Mouse (Mus musculus) stomach, embryonic 16.5 days (tissue): Measurements from ENCODE around the gene Clec1b. TPM values are rescaled to one million over a fixed set of nuclear protein-coding genes. Genes with fewer than 3 reads are reported as not detected.

ENCODE experiments used
- ATAC-seq: fragments of 200-750 bp; cut with Nextera tagmentation; 2 replicates; pipeline ENCODE4 v1.8.0; 2017; ENCODE audit warnings: moderate number of reproducible peaks, moderate TSS enrichment; ENCODE audit not compliant: insufficient read depth, low FRiP score
- H3K27ac ChIP-seq: fragments of 300-500 bp; sonication (generic); 2 replicates; pipeline ENCODE4 v1.5.1; 2014; ENCODE audit warnings: low read length
- H3K27me3 ChIP-seq: fragments of 300-500 bp; sonication (generic); 2 replicates; pipeline ENCODE4 v1.6.1; 2014; ENCODE audit warnings: low read length, control low read depth, mixed read lengths; ENCODE audit not compliant: control insufficient read depth, insufficient read depth
- H3K36me3 ChIP-seq: fragments of 300-500 bp; sonication (generic); 2 replicates; pipeline ENCODE4 v1.6.1; 2014; ENCODE audit warnings: low read length; ENCODE audit not compliant: control insufficient read depth, insufficient read depth
- H3K4me1 ChIP-seq: fragments of 300-500 bp; sonication (generic); 2 replicates; pipeline ENCODE4 v1.6.1; 2014; ENCODE audit warnings: low read length, control low read depth, mixed read lengths; ENCODE audit not compliant: control insufficient read depth, insufficient read depth
- H3K4me2 ChIP-seq: fragments of 300-500 bp; sonication (generic); 2 replicates; pipeline ENCODE4 v1.6.1; 2014; ENCODE audit warnings: low read depth, low read length, mixed read lengths
- H3K4me3 ChIP-seq: fragments of 300-500 bp; sonication (generic); replicated peaks from 2 replicates; pipeline ENCODE4 v1.5.1; 2014; ENCODE audit warnings: mild to moderate bottlenecking, low read length
- H3K9ac ChIP-seq: fragments of 300-500 bp; sonication (generic); 2 replicates; pipeline ENCODE4 v1.6.1; 2014; ENCODE audit warnings: low read length
- H3K9me3 ChIP-seq: fragments of 300-500 bp; sonication (generic); replicated peaks from 2 replicates; pipeline ENCODE4 v1.6.1; 2016; ENCODE audit warnings: low read length, control low read depth; ENCODE audit not compliant: control insufficient read depth
- WGBS: fragments of 180-500 bp; shearing (Covaris S2); extraction: QIAGEN DNeasy Blood & Tissue Kit; methylation state at CpG from one replicate; pipeline ENCODE4 v1.1.7; 2014; 5-methylcytosine and 5-hydroxymethylcytosine counted together
- polyA plus RNA-seq: library from polyadenylated mRNA; unstranded; fragments of >200 nt; fragmentation: Nextera tagmentation; extraction: Ambion mirVana; gene quantifications from 2 replicates; pipeline ENCODE4 v1.2.1, GENCODE M21; 2015

The Clec1b gene
- polyA plus RNA-seq, 1 experiment from 2014 or later: 1.8 TPM

GRCm38 (mm10) chr6:129402404-129402803 is 5.3 kb downstream of the Clec1b start:
- H3K9ac ChIP-seq: no peak overlapping the region
- no peak overlapping the region for H3K27ac ChIP-seq
- no peaks in the 10 kb centered on the region for H3K27me3 ChIP-seq
- no peak for ATAC-seq
- H3K4me1 ChIP-seq: no peaks in the 10 kb centered on the region
- WGBS: 83% methylated on average over 2 of the region's 2 CpGs
- H3K36me3 ChIP-seq: no peaks in the 10 kb centered on the region
- no peak overlapping the region for H3K4me3 ChIP-seq
- H3K4me2 ChIP-seq: no peak overlapping the region
- H3K9me3 ChIP-seq: no peaks in the 10 kb centered on the region

DNA sequence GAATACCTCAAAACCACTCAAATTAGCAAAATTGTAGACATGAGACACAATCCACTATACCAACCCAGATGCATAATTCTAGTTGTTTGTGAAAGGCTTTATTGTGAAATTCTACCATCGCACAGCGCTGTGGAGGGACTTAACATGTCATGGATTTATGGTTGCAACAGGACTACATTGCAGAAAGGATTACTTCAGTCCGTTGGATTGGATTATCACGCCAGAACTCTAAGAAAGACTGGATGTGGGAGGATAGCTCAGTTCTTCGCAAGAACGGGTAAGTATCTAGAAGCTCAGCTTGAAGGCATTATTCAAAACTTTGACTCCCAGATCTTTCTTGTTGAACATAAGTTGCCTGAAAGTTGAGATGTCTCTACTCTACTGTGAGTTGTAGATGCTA is 6.3 kb downstream of the Clec1b start:
- Histone ChIP-seq H3K4me2 (no peak overlapping the region), H3K4me1 (no peaks in the 10 kb centered on the region), H3K36me3 (no peaks in the 10 kb centered on the region), H3K27ac (no peak overlapping the region), H3K4me3 (no peak overlapping the region), H3K9ac (no peak overlapping the region), H3K9me3 (no peaks in the 10 kb centered on the region), H3K27me3 (no peaks in the 10 kb centered on the region)
- WGBS: 71% methylated on average over 6 of the region's 6 CpGs
- no peak for ATAC-seq

DNA sequence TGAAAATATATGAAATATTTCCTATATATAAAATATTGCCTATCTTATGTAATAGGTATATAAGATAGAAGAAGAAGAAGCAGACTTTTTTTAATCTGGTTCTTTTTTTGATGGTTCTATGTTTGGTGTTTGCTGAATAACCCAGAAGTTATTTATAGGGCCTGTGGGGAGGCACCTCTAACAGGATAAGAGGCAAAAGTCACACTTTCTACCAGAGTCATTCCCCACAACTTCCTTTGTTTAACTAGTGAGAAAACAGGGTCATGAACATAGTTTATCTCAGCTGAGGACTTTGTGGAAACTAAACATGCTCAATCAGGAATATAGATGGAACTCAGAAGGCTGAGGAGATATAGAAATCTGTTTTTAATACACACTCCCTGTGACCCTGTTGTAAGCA is 8.9 kb downstream of the Clec1b start:
- Histone ChIP-seq H3K4me2 (no peak overlapping the region), H3K9me3 (no peaks in the 10 kb centered on the region), H3K27ac (no peak overlapping the region), H3K9ac (no peak overlapping the region), H3K4me1 (no peaks in the 10 kb centered on the region), H3K36me3 (no peaks in the 10 kb centered on the region), H3K4me3 (no peak overlapping the region), H3K27me3 (no peaks in the 10 kb centered on the region)
- no peak for ATAC-seq

DNA sequence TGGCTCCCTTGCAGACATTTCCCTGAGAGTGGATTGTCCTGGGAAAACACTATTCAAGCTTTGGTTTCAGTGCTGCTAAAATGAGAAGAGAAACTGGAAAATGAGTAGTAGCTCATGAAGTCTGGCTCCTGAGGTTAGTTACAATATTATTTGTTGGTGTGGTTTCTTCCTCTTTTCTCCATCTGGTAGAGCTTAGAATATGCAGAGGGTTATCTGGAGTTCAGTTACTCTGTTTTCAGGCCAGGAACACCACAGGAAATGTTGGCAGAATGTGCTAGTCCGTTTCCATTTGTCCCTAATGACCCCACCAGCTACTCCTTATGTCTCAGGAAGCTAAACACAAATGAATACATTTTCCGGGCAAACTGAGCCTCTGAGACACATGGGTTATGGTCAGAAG is 10.2 kb downstream of the Clec1b start:
- H3K9ac ChIP-seq: no peak overlapping the region
- no peak overlapping the region for H3K4me2 ChIP-seq
- ATAC-seq: no peak
- no peaks in the 10 kb centered on the region for H3K27me3 ChIP-seq
- H3K9me3 ChIP-seq: no peaks in the 10 kb centered on the region
- H3K27ac ChIP-seq: no peak overlapping the region
- H3K4me3 ChIP-seq: no peak overlapping the region
- no peaks in the 10 kb centered on the region for H3K36me3 ChIP-seq
- H3K4me1 ChIP-seq: no peaks in the 10 kb centered on the region
- WGBS: 58% methylated on average over 2 of the region's 2 CpGs

GRCm38 (mm10) chr6:129408562-129408961 is 11.5 kb downstream of the Clec1b start, which contains the start of gene Clec9a:
Clec9a (plus strand) TSS chr6:129408862.
- Histone ChIP-seq H3K36me3 (no peaks in the 10 kb centered on the region), H3K4me2 (no peak within 1 kb of the TSS), H3K4me3 (no peak within 1 kb of the TSS), H3K27ac (no peak within 1 kb of the TSS), H3K27me3 (no peaks in the 10 kb centered on the region), H3K4me1 (no peaks in the 10 kb centered on the region), H3K9me3 (no peaks in the 10 kb centered on the region), H3K9ac (no peak within 1 kb of the TSS)
- ATAC-seq: no peak
- WGBS: 77% methylated on average over 2 of the region's 2 CpGs

- Histone ChIP-seq H3K4me2 (no peak overlapping the region), H3K27me3 (no peaks in the 10 kb centered on the region), H3K4me1 (no peaks in the 10 kb centered on the region), H3K4me3 (no peak overlapping the region), H3K36me3 (no peaks in the 10 kb centered on the region), H3K27ac (no peak overlapping the region), H3K9ac (no peak overlapping the region), H3K9me3 (no peaks in the 10 kb centered on the region)
- no peak for ATAC-seq
- WGBS: 49% methylated on average over 1 of the region's 1 CpGs
Measured at GRCm38 (mm10) chr6:129414177-129414576, 17.1 kb downstream of the Clec1b start.

DNA sequence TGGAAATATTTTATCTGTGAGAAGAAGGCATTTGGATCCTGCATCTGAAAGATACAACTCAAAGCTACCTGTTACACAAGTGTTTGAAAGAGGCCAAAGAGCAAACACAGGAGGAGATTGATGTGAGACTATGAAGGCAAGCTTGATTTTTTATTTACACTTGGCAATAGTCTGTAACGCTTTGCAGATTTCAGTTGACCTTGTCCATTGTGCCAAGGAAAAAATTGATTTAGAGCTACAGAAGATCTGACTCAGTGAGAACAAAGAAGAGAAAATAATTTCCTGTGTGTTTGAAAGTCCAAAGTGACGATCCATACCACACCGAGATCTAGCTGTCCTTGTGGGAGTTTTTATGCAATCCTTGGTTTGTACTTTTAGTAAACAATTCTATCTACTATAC is 25.2 kb downstream of the Clec1b start:
- Histone ChIP-seq H3K4me3 (no peak overlapping the region), H3K4me1 (peaks cover 7% of the 10 kb centered on the region), H3K4me2 (no peak overlapping the region), H3K9ac (no peak overlapping the region), H3K36me3 (no peaks in the 10 kb centered on the region), H3K27ac (no peak overlapping the region), H3K27me3 (no peaks in the 10 kb centered on the region), H3K9me3 (no peaks in the 10 kb centered on the region)
- WGBS: 48% methylated on average over 3 of the region's 3 CpGs
- no peak for ATAC-seq

DNA sequence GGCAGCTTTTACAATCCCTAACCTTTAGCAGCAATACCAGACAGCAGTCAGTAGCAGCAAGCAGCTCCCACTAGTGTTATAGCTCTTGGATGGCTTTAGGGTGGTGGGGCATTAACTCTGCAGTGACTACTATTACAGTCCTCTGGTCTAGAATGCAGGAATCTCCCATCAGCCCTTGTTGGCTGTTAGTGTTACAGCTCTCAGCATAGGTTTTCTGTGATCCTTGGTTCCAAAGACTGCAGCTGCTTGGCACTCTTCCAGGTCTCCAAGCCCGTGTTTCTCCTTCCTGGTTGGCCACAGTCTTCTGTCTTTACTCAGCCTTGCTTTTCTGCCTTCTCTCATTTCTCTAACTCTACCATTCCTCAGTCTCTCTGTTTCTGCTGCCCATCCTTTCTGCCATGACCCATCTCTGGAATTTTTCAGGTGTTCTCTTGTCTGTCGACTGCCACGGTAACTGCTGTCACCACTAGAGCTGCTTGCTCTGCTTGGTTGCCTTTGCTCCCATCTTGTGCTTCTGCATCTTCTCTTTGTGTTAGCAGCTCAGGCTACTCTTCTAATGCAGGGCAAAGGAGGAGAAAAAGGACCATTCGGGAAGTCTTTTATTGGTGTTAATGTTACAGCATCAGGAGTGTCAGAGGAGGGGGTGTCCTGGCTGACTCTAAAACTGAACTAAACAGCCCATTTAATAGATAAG is 26.1 kb downstream of the Clec1b start:
- ATAC-seq: peak; percentile 53; the same call in 1 of the 2 replicates
- peak overlapping the region; percentile 79 for H3K27ac ChIP-seq
- H3K9me3 ChIP-seq: no peaks in the 10 kb centered on the region
- peaks cover 7% of the 10 kb centered on the region for H3K4me1 ChIP-seq
- H3K4me2 ChIP-seq: no peak overlapping the region; the same call in 1 of the 2 replicates
- no peaks in the 10 kb centered on the region for H3K36me3 ChIP-seq
- H3K9ac ChIP-seq: no peak overlapping the region
- WGBS: 48% methylated on average over 4 of the region's 4 CpGs
- no peak overlapping the region for H3K4me3 ChIP-seq
- H3K27me3 ChIP-seq: no peaks in the 10 kb centered on the region

- no peaks in the 10 kb centered on the region for H3K36me3 ChIP-seq
- WGBS: 22% methylated on average over 1 of the region's 1 CpGs
- peak; percentile 75 for ATAC-seq
- no peak overlapping the region for H3K9ac ChIP-seq
- H3K4me3 ChIP-seq: no peak overlapping the region
- H3K27me3 ChIP-seq: no peaks in the 10 kb centered on the region
- no peaks in the 10 kb centered on the region for H3K9me3 ChIP-seq
- peak overlapping the region; percentile 79 for H3K27ac ChIP-seq
- no peak overlapping the region; the same call in 1 of the 2 replicates for H3K4me2 ChIP-seq
- H3K4me1 ChIP-seq: peaks cover 7% of the 10 kb centered on the region
Measured at GRCm38 (mm10) chr6:129423734-129424072, 26.6 kb downstream of the Clec1b start.
